Mouse (Mus musculus) testis, postnatal 10 days (tissue): ENCODE data around the gene H2-Q6.
"Not testable (repeated sequence)": the region's sequence is repeated elsewhere in the genome, so short reads cannot be mapped to it uniquely, and the experiment has no call there.

Experiments
- DNase-seq: peaks from one replicate; pipeline ENCODE4 v3.0.0; 2021; ENCODE audit warnings: low spot score

The H2-Q6 gene

GRCm38 (mm10) chr17:35424624-35425416 lies at the start of gene H2-Q6:
H2-Q6 (plus strand) TSS chr17:35424850.
- peak; percentile 64 for DNase-seq

GRCm38 (mm10) chr17:35379369-35379728 lies 45.3 kb upstream of the H2-Q6 start, which contains the start of gene H2-Q4:
H2-Q4 (plus strand) TSS chr17:35379617.
- DNase-seq, result peak; percentile 88

GRCm38 (mm10) chr17:35379729-35380451 lies 44.8 kb upstream of the H2-Q6 start:
- peak; percentile 61 for DNase-seq

DNA sequence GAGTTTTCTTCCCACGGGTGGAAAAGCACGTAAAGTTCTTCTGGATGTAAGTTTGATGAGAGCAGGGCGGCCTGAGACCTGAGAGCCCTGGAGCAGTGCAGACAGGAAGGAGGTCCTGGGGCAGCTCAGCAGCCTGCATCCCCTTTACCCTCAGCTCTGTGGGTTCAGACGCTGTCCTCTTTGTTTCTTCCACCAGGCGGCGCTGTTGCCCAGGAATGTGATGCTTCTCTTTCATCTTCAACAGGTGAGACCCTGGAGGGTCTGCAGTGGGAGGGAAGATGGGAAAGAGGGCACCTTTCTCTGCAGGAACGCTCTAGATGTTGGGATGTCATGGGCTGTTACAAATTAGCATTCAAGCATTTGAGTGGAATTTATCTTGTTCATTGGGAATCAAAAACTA lies 34.9 kb upstream of the H2-Q6 start:
- peak; percentile 64 for DNase-seq

DNA sequence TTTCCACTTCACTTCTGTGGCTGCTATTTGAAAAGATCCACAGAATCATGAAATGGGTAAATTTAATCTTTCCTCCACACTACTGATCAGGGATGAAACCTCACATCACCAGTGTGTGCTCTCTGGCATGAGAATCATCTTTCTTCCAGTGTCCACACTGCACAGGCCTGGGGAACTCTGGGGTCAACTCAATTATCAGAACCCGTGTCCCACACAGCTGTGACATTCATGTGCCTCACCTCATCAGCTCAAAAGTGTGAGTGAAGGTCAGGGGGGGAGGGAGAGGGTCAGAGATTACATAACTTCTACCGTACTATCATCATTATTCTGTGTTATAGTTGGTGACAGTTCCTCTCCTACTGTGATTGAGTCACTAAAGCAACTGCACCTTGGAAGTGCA lies 32.0 kb upstream of the H2-Q6 start:
- DNase-seq, result not testable (repeated sequence)

DNA sequence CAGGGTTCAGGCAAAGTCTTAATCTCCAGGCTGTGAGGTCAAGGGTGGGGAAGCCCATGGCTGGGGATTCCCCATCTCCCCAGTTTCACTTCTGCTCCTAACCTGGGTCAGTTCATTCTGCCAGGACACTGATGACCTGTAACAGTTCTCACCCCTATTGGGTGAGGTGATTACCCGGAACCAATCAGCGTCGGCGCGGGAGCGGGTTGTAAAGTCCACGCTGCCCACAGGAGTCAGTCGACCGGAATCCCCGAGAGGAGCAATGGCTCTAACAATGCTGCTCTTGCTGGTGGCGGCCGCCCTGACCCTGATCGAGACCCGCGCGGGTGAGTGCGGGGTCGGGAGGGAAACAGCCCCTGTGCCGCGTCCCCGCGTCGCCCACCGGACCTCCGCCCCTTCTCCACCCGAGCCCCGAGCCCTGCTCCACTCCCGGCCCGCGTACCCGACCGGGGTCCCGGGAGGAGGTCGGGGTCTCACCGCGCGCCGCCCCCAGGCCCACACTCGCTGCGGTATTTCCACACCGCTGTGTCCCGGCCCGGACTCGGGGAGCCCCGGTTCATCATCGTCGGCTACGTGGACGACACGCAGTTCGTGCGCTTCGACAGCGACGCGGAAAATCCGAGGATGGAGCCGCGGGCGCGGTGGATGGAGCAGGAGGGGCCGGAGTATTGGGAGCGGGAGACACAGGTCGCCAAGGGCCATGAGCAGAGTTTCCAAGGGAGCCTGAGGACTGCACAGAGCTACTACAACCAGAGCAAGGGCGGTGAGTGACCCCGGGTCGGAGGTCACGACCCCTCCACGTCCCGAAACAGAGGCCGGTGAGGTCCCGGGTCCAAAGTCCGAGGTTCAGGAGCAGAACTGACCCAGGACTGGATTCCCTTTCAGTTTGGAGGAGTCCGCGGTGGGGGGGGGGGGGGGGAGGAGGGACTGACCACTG lies 30.5 kb upstream of the H2-Q6 start:
- DNase-seq, result peak; percentile 27

DNA sequence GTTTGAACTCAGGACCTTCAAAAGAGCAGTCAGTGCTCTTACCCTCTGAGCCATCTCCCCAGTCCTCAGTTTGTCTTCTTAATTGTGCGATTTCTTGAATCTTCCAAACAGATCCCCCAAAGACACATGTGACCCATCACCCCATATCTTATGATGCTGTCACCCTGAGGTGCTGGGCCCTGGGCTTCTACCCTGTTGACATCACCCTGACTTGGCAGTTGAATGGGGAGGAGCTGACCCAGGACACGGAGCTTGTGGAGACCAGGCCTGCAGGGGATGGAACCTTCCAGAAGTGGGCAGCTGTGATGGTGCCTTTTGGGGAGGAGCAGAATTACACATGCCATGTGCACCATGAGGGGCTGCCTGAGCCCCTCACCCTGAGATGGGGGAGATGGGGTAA lies 27.7 kb upstream of the H2-Q6 start:
- peak; percentile 7 for DNase-seq

GRCm38 (mm10) chr17:35413057-35413456 lies 11.6 kb upstream of the H2-Q6 start:
- DNase-seq, result not testable (repeated sequence)

DNA sequence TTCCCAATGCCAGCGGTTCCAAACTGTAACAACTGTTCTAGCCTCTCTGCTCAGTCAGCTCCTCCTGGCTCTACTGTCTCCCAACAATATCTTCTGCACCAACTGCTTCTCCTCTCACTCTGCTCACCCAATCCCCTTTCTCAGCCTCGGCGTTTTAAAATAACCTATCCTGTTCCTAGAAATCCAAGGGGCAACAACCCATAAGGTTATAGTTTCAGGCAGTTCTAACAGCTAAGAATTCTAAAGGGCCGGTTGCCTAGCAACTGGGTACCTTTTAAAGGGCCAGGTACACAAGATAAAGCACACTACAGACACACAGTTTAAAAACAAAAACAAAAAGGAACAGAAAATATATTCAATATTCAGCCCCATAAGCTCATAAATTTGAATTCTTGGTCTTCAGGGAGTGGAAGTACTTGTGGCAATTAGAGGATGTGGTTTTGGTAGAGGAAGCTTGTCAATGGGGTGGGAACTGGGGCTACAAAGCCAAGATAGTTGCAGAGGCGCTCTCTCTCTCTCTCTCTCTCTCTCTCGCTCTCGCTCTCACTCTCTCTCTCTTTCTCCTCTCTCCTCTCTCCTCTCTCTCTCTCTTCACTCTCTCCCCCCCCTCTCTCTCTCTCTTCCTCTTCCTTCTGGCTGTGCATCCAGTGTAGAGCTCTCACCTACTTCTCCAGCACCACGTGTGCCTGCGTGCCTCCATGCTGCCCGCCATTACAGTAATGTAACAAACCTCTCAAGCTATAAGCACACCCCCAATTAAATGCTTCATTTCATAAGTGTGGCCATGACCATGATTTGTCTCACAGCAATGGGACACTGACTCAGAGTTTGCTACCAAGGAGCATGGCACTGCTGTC lies 9.1 kb upstream of the H2-Q6 start:
- DNase-seq, result not testable (repeated sequence)

GRCm38 (mm10) chr17:35418772-35419171 lies 5.9 kb upstream of the H2-Q6 start:
- DNase-seq, result peak; percentile 26

- peak; percentile 33 for DNase-seq
Observed at GRCm38 (mm10) chr17:35419564-35419963, 5.1 kb upstream of the H2-Q6 start.

GRCm38 (mm10) chr17:35420206-35420810 lies 4.3 kb upstream of the H2-Q6 start:
- peak; percentile 62 for DNase-seq

GRCm38 (mm10) chr17:35421331-35421730 lies 3.3 kb upstream of the H2-Q6 start:
- peak; percentile 40 for DNase-seq

GRCm38 (mm10) chr17:35422360-35422759 lies 2.3 kb upstream of the H2-Q6 start:
- peak; percentile 36 for DNase-seq

DNA sequence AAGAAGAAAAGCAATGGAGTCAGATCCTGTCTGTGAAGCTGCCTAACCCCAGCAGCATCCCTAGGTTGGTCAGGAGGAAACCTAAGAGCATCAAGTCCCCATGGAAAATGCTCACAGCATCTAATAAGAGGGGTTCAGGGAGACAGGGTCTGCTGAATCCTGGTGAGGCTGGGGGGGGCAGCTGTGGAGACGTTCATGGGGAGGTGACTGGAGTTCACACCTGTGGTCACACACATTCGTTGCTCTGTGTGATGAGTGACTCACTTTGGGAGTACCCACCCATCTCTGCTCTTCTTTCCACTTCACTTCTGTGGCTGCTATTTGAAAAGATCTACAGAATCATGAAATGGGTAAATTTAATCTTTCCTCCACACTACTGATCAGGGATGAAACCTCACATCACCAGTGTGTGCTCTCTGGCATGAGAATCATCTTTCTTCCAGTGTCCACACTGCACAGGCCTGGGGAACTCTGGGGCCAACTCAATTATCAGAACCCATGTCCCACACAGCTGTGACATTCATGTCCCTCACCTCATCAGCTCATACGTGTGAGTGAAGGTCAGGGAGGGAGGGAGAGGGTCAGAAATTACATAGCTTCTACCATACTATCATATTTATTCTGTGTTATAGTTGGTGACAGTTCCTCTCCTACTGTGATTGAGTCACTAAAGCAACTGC lies 1.4 kb upstream of the H2-Q6 start:
- DNase-seq, result peak; percentile 41

DNA sequence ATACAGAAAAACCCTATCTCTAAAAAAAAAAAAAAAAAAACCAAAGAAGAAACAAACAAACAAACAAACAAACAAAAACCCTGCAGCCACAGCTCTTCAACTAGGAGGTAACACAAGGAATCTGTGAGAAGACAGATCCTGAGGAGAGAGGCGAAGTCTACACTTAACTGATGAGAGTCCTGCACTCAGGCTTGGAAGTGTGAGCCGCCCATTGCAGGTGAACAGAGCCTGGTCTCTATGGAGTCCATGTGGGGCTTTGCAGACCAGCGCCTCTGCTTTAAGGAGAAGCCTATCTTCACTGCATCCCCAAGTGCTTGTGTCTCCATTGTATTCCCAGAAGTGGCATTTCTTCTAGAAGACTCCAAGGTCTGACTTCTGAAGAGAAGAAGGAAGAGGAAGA lies 544 bp upstream of the H2-Q6 start:
- peak; percentile 33 for DNase-seq

DNA sequence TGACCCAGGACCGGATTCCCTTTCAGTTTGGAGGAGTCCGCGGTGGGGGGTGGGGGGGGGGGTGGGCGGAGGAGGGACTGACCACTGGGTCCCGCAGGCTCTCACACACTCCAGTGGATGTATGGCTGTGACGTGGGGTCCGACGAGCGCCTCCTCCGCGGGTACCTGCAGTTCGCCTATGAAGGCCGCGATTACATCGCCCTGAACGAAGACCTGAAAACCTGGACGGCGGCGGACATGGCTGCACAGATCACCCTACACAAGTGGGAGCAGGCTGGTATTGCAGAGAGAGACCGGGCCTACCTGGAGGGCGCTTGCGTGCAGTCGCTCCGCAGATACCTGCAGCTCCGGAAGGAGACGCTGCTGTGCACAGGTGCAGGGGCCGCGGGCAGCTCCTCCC lies 824 bp downstream of the H2-Q6 start:
- DNase-seq, result peak; percentile 48

GRCm38 (mm10) chr17:35428883-35429282 lies 4.2 kb downstream of the H2-Q6 start:
- not testable (repeated sequence) for DNase-seq

DNA sequence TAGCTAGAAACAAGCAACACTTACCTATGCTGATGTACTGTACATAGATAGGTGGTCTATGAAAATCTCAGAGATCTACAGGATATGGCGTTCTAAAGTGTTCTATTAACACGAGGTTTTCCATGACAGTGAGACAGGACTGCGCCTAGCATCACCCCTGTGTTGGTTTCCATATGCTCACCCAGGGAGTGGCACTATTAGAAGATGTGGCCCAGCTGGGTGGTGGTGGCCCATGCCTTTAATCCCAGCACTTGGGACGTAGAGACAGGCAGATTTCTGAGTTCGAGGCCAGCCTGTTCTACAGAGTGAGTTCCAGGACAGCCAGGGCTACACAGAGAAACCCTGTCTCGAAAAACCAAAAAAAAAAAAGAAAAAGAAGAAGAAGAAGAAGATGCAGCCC lies 6.0 kb downstream of the H2-Q6 start:
- not testable (repeated sequence) for DNase-seq

- DNase-seq, result not testable (repeated sequence)
Observed at GRCm38 (mm10) chr17:35432167-35432566, 7.5 kb downstream of the H2-Q6 start.
